Mouse (Mus musculus) testis, adult 2 months (tissue): ENCODE measurements around the gene Sowahc.

ENCODE experiments used
- CTCF ChIP-seq: fragments of 200-500 bp; IDR thresholded peaks from 2 replicates; pipeline ENCODE4 v1.5.1; 2012; ENCODE audit warnings: low read depth, mild to moderate bottlenecking, inconsistent platforms, low read length, moderate library complexity; ENCODE audit not compliant: control insufficient read depth, insufficient read depth, insufficient replicate concordance
- POLR2A ChIP-seq: fragments of 200-500 bp; IDR thresholded peaks from 2 replicates; pipeline ENCODE4 v1.6.1; 2012; ENCODE audit warnings: low read depth, mild to moderate bottlenecking, inconsistent platforms, low read length, moderate library complexity; ENCODE audit not compliant: control insufficient read depth

DNA sequence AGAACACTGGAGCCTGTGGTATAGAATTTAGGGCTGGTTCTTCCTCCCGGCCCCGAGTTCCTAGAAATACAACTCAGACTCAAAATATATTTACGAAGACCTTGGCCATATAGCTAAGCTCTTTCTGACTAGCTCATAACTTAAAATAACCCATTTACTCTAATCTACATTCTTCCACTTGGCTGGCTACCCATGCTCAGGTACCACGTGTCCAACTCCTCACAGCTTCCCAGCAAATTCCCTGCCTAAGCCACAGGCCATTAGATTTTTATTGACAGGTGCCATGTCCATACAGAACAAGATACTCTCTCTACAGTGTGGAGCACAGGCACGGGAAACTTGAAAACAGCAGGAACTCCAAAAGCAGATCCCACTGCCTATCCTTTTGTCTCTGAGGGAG is 54.0 kb downstream of the Sowahc start:
- TF ChIP-seq CTCF = no peak
- TF ChIP-seq POLR2A = no peak
